Mouse (Mus musculus) A20 (cell line): ENCODE data around the gene Drg2.
A peak's percentile ranks its signal among the peaks of the same experiment; 100 is the strongest.
"Not testable (repeated sequence)": the region's sequence is repeated elsewhere in the genome, so short reads cannot be mapped to it uniquely, and the experiment has no call there.

Experiments used
- DNase-seq: peaks from one replicate; pipeline ENCODE4 v3.0.0-alpha.2; 2011; ENCODE audit warnings: low read depth, low spot score

The Drg2 gene

DNA sequence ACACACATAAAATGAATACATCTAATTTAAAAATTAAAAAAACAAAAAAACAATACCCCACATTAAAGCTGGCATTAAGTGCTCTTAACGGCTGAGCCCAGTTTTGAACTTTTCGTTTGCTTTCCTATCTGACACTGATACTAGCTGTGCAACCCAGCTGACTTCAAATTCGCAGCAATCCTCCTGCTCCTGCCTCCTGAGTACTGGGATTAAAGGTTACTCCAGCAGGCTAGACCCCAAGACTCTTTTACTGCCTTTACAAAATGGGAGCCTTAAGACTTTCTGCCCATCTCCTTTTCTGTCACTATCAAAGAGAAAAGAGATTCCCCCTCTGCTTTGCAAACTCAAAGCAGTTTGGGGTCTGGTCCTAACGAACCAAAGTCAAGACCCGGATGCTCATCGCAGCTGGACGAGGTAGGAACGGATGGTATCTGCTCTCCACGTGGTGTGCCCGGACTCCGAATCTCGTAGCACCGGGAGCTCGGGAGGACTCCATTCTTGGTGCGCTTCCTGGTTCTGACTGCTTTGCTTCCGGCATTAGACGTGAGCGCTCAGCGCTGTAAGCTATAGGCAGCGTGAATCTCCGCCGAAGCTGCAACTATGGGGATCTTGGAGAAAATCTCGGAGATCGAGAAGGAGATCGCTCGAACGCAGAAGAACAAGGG, at the start of gene Drg2:
Drg2 (plus strand) TSS at position 512 of the 665 bp plus-strand sequence.
- DNase-seq: peak; percentile 93

DNA sequence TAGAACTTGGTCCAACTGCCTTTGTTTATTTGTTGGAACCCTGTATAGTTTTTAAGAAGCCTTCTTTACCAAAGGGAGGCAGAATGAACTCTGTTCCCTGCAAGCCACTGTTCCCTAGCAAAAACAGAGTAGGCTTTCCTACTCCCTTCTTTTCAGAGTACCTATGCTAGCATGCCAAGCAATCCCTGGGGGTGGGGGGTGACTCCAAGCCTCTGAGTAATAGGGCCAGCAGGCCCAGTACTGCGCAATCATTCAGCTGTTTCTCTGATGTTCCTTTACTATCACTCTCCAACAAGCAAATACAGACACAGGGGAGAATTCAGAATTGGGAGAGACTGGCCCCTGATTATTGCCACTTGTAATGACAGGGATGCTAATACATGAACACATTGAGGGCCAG, 47.8 kb upstream of the Drg2 start:
- DNase-seq: no peak

DNA sequence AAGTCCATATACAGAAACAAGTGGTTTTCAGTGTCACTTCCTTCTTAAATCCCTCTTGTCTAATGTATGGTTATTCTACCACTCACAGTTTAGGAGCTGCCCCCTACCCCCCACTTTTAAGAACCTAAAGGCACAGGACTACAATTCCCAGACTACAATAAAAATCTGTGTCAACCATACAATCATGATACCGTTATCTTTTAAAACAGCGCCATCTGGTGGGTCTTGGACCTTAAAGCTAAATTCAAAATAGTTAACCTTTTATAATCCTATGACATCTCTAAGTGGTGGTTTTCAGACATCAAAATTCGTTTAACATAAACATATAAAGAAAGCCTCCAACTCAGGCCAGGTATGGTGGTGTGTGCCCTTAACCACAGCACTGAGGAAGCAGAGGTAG, 42.2 kb upstream of the Drg2 start:
- DNase-seq: peak; percentile 70

DNA sequence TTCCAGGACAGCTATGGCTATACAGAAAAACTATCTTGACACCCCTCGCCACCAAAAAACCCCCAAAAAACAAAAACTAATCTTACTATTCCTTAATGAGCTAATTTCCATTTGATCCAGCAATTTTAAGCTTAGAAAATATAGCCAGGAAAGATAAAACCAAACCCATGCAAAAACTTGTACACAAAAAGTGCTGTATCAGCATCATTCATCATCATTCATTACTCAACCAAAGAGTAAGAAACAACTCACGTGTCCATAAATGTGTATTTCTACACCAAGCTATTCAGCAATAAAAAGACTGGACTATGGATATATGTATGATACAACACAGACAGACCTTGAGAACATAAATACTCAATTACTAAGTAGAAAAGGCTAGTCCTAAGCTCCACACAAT, 41.5 kb upstream of the Drg2 start:
- DNase-seq: no peak

DNA sequence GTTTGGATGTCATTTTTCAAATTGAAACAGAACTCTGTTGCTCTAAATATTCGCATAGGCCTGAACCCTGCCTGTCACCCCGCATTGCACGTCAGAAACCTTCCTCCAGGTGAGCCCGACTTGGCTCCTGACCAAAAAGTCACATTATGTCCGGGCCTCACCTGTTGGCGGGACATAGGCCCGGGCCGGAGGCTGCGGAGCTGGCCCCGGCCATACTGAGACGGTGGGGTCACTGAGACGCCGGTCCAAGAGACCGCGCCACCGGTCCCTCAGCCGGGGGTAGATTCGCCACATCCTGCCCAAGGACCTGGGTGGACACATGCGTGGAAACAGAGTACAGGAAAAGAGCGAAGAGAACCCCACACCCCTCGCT, 37.8 kb upstream of the Drg2 start:
- DNase-seq: no peak

DNA sequence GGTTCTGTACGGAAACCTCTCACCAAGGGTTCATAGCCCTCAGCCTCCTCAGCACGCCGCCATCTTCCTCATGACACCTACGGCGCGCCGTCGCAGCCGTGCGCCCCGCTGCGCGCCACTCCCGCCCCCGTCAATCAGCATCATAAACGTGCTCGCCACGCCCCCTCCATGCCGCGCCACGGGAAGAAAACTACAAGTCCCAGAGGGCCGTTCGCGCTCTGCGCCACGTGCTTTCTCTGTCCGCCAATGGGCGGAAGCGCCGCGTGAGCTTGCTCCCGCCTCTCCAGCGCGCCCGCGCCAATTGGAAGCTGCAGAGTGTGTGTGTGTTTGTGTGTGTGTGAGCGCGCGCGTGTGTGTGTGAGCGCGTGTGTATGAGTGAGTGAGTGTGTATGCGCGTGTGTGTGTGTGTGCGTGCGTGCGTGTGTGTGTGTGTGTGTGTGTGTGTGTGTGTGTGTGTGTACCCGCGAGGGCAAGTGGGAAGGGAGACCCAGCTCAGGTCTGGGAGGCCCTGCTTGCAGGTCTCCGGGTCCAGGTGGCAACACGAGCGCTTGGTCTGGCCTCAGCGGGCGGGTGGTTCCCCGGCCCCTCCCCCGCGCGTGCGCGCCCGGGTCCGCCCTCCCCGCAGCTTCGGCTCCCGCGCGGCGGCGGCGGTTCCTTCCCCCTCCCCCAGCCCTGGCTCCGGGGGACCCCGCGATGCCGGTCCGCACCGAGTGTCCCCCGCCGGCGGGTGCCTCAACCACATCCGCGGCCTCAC, 37.3 kb upstream of the Drg2 start, which contains the start of gene Gid4:
Gid4 (plus strand) TSS at position 183 of the 754 bp plus-strand sequence.
- peak; percentile 100 for DNase-seq

DNA sequence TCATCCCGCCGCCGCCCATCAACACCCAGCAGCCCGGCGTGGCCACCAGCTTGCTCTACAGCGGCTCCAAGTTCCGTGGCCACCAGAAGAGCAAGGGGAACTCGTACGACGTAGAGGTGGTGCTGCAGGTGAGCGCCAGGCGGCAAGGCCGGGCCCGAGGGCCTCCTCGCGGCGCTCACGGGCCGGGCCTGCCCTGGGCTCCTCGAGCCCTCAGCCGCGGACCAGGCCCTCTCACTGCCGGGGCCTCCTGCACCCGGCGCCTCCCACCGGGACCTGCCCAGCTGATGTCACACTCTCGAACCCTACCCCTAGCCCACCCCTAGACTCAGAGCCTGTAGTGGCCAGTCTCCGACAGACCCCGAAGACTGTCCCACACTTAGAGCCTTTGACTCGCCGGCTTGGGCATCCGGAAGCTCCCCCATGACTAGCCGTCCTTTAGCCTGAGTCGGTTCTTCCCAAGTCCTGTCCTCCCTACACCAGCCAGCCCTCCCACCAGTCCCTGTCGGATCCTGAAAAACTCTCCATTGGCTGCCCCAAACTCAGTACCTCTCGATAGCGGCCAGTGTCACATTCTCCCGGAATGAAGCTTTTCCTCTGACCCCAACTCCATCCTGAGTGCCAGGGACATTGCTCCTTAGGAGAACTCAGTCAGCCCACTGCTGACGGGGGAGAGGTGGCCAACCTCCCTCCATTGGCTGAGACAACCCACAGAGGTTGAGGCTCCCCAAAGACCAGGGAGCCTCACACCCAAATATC, 36.5 kb upstream of the Drg2 start, which contains the start of gene Atpaf2:
Atpaf2 (minus strand) TSS at position 741 of the 756 bp plus-strand sequence.
- peak; percentile 44 for DNase-seq

DNA sequence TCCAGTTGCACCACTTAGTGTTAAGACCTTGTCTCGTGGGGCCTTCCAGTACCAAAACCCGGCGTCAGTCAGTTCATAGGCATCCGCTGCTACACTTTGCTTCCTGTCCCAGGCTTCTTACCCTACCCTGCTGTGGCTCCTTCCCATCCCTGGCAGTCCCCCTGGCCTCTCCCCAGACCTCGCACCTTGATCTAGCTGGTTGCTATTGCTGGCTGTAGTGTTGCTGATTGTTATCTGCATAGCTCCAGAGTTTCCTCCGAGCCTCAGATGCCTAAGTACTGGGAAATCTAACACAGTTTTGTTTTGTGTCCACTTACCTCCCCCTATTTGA, 36.0 kb upstream of the Drg2 start:
- DNase-seq: no peak

DNA sequence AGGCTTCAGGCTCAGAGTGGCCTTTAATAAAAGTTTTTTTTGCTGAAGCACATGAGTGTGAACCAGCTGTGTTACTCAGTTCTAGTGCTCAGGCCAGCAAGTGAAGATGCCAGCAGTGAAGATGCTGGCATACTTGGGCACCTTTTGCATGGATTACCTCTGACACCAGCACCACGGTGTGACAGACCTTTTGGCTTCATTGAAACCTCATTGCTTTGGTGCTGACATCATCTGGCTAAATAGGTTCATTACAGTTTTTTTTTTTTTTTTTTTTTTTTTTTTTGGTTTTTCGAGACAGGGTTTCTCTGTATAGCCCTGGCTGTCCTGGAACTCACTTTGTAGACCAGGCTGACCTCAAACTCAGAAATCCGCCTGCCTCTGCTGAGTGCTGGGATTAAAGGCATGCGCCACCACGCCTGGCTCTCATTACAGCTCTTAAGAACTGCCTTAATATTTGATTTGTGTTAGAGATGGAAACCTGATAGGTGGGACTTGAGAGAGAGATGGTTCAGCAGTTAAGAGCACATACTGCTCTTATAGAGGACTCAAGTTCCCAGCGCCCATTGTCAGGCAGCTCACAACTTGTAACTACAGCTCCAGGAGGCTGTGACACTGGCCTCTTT, 32.2 kb upstream of the Drg2 start:
- peak; percentile 56 for DNase-seq

DNA sequence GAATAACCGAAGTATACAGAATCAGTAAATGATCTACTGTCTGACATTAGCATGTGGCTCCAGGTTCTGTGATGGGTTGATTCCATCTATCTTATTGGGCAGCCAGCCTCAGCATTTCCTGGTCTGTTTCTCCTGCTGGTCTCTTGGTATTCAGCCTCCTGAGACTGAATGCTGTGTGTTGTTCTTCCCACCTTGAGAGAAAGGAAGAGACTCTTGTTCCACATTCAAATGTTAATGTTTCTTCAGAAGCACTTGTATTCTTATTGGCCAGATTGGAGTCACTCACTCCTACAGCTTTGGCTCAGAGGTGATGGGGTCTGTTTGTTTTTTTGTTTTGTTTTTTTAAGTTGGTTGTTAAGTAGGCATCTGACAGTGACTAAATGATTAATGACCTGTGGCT, 31.4 kb upstream of the Drg2 start:
- DNase-seq: no peak

DNA sequence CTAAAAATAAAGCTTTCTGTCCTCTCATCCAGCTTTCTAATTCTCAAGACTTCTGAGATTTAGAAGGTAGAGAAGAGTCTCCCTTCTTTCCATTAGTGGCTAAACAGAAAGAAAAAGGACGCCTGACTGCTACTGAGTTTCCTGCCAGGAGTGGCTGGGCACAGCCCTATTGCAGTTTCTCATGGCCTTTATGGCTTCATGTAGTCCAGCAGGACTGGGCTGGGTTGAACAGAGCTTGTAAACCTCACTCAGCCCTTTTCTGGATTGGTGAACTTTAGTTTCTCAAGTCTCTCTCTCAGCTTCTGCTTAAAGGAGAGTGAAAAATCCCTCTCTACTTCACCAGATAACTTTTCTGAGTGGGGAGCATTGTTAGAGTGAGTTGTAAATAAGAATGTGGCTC, 28.0 kb upstream of the Drg2 start:
- no peak for DNase-seq

DNA sequence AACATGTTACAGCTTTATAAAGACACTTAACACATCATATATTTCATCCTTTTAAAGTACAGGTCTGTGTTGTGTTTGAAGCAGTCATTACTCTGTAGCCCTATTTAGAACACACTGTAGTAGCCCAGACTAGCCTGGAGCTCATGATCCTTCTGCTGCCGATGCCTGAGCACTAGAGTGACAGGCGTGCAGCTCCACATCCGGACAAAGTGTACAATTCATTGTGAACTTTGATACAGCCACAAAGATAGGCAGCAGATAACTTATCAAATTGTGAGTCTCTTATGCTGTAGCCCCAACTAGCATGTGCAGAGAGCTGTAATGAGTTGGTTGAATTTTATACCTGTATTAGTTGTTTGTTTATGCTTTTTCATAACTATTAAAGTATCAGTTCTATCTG, 26.8 kb upstream of the Drg2 start:
- DNase-seq: no peak

DNA sequence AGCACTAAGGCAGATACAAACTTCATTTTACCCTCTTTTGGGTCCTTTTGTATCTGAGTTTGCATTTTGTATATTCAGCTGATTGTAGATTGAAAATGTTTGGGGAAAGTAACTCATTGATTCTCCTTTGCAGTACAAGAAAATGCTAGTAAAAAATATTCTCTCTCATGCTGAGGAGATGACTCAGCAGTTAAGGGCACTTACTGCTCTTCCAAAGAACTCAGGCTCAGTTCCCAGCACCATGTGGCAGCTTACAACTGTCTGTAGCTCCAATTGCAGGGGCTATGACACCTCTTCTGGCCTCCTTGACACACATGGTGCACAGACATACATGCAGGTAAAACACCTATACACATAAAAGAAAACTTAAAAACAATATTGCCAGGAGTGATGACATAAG, 20.9 kb upstream of the Drg2 start:
- no peak for DNase-seq

DNA sequence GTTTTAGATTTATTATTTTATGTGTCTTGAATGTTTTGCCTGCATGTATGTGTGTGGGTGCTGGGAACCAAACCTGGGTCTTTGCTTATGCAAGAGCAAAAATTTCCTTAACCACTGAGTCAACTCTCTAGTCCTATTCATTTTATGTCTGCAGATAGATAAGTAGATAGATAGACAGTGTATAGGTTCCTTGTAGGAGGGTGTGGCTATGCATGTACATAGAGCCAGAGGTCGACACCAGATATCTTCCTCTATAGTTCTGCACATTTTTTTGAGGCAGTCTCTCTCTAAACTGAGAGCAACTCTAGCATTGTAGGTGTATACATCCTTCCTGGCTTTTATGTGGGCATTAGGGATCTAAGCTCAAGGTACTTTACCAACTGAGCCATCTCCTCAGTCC, 19.3 kb upstream of the Drg2 start:
- DNase-seq: no peak

DNA sequence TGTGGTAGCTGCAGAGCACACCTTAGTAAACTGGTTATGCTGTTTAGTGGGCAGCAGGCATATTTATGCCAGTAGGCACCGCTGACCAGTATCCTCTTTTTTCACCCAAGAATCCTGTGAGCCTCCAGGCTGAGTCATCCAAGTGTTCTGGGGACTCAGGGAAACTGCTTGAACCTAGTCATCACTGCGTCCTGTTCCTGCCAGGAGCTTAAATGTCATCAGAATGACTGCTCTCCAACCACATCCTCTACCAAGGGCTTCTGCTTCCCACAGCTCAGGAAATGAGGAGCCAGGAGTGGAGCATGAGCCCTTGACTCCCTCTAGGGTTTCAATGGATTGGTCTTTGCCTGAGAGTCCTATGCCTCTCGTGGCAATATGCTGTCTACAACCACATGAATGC, 17.8 kb upstream of the Drg2 start:
- no peak for DNase-seq

DNA sequence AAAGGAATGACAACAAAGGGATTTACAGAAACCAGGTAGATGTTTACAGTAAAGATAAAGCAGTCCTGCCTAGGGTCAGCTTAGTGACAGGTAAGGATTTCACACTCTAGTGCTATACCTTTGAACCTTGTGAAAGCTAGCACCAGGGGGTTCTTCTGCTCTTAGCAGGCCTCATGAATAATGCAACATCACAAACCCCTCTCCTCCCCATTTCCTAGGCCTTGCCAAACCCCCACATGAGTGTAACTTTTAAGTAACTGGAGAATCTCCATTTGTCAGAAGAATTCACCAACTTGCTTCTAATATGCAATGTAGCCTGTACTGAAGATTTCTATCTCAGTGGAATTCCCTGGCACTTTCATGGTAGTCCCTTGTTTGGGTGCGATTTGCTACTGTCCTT, 14.8 kb upstream of the Drg2 start:
- DNase-seq: not testable (repeated sequence)

DNA sequence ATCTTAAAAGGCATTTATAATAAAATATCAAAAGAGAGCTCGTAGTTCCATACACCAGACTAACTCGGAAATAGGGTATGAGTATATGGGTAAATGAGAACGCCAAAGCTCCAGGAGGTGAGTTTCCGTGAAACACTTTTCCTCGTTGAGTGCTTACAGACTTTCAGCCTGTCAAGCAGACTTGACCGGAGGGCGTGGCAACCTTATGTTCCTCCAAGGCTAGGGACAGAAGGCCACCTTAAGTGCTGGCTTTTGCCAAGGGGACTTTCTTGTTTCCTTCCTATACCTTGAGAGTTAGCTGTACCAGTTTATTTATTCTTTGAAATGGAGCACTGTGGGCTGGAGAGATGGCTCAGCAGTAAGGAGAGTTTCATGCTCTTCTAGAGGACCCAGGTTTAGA, 14.2 kb upstream of the Drg2 start:
- no peak for DNase-seq

DNA sequence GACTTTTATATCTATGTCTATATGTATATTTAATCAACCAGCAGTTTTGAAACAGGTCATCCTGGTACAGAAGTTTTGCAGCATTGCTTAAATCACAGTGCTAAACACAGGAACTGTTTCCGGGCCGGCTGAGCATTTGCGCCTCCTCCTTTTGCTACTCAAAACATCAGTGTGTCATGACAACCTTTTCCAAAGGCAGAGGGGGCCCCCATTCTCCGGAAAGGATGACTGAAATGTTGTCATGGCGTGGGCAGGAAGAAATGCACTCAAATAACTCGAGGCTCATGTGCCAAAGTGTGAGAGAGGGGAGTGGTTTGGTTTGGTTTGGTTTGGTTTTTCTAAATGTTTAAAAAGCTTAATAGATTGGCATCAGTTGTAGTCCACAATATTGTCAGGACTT, 11.5 kb upstream of the Drg2 start:
- no peak for DNase-seq

DNA sequence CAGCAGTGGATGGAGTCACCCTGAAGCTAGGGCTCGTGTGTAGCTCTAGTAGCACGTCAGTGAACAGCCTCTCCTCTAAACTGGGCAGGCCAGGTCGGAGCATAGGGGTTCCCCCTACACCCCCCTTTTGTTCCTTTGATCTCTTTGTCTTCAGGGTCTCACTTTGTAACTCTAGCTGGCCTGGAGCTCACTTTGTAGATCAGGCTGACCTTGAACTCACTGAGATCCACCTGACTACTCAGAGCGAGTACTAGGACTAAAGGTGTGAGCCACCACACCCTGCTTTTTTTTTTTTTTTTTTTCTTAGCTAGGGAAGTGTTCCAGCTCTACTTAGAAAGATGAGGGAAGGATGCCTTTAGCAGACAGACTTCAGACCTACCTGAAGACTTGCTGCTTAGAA, 10.4 kb upstream of the Drg2 start:
- no peak for DNase-seq

DNA sequence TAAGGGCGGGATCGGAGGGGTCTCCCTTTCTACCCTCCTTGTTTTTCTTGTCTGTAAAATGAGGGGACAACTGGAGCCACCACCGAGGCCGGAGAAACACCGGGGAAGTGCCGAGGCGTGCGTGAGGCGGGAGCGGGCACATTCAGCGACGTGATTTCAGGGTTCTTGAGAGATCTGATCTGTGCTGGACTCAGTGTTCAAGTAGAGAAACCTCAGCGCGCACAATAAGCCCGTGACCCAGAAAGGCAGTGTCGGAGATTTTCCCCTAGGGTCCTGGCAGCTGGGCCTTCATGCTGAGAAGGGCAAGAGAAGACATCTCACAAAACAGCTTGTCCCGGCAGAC, 325 bp downstream of the Drg2 start:
- DNase-seq: no peak

DNA sequence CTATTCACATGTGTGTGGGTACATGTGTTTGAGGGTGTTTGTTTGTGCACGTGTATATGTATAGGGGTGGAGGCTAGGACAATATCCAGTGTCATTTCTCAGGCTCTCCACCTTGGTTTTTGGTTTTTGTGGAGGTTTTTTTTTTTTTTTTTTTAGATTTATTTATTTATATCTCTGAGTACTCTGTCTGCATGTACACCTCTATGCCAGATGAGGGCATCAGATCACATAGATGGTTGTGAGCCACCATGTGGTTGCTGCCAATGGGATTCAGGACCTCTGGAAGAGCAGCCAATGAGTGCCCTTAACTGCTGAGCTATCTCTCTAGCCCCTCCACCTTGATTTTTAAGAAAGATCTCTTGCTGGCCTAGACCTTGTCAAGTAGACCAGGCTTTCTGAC, 3.6 kb downstream of the Drg2 start:
- no peak for DNase-seq

DNA sequence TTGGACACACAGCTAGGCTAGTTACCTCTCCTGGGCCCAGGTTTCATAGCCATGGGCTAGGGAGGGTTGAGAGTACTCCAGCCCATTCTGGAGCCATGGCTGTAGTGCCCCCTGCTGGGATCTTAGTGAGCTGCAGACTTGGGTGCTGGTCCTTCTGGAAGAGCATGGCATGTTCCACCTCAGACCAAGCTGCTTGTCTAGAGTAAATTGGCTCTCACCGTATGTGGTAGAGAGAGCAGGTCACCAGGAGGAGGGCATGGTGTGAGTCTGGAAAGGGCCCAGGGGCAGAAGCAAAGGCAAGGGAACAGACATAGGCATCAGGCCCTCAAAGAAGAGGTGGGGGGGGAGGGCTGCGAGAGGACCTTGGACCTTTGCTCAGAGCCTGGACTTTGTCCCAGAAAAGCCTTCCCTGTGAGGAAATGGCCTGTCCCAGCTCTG, 11.6 kb downstream of the Drg2 start:
- DNase-seq: peak; percentile 55
